Mouse (Mus musculus) large intestine, adult 2 months (tissue): Measurements from ENCODE around the gene Areg. TPM values are rescaled to one million over a fixed set of nuclear protein-coding genes. Genes with fewer than 3 reads are reported as not detected.

Experiments used
- DNase-seq: peaks from one replicate; pipeline ENCODE4 v3.0.0-alpha.2; 2012; ENCODE audit warnings: low read depth, low spot score
- WGBS: fragments of 180-500 bp; shearing (Covaris S2); methylation state at CpG from one replicate; pipeline ENCODE4 v1.1.7; 2018; 5-methylcytosine and 5-hydroxymethylcytosine counted together
- polyA plus RNA-seq: library from polyadenylated mRNA; depleted of rRNA; stranded (reverse); fragments of >200 nt; gene quantifications from 2 replicates; pipeline ENCODE4 v1.2.3, GENCODE M21; 2012; rRNA removed

Gene Areg
- polyA plus RNA-seq, 1 experiment = 2.0 TPM

DNA sequence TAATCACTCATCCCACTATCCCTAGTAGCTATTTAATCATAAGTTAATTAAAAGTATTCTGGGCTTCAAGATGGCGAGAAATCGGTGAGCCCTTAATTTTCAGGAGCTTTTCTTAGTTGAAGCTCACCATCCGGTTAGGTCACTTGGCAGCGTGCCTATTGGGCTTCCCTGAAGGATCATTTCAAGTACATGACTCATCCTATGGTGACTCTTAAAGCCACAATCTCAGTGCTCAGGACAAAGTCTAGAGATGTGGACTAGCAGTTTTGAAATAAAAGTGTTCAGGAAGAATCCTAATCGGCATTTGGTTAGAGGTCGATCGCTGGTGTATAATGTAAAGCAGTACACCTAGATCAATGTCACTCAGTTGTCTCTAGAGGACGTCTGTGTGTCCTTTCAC is 17.3 kb downstream of the Areg start:
- DNase-seq = peak; percentile 87
- 29% methylated on average over 8 of the region's 8 CpGs for WGBS

DNA sequence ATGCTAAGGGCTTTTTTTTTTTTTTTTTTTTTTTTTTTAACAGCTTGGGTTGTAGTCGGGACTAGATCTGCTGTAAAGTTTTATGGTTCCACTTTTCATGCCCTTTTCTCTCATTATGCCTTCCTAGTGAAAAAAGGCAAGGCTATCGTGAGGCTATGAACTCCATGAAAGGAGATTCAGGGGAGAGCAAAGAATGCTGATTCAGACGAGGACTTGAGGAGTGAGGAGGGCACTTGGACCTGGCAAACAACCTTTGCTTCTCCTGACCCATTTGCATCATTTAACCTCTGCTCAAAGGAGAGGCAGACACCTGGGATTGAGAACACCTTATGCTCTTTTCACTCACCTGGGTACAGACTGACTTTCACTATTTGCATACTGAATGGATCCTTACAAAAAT is 17.8 kb downstream of the Areg start:
- WGBS = 16% methylated on average over 3 of the region's 3 CpGs
- peak; percentile 57 for DNase-seq

DNA sequence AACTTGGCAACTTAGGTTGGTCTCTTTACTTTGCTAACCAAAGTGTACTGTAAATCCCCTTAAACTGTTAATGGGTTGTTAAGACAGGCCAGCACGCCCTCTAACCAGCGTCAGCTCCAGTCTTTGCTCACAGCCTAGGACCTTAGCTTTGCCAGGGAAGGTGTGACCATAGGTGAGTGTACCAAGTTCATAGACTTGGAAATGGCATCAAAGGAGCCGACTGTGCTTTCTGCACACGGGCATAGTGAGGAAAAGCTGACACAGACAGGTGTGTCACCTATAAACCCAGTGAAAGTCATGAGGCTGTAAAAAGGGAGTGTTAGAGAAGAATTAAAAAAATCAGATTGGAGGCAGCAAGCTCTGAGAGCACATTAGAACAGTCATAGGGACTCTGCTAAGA is 23.4 kb downstream of the Areg start:
- WGBS = 31% methylated on average over 4 of the region's 4 CpGs
- DNase-seq = peak; percentile 98

DNA sequence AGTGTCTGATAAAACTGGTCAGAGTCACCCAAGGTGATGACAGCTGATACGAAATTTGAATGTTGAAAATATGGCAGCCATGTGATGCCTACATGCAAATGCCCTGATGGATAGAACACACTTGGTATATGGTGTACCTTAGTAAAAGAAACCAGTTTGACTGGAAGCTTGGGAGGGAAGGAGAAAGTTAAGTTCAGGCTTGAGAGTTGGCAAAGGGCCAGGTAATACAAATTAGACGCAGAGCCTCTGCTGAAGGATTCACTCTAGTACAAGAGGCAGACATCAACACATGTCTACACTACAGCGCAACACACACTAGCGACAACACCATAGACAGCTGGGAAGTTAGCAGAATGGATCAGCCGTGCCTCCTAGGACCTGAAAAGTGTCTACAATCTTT is 27.2 kb downstream of the Areg start:
- 76% methylated on average over 5 of the region's 5 CpGs for WGBS
- no peak for DNase-seq

DNA sequence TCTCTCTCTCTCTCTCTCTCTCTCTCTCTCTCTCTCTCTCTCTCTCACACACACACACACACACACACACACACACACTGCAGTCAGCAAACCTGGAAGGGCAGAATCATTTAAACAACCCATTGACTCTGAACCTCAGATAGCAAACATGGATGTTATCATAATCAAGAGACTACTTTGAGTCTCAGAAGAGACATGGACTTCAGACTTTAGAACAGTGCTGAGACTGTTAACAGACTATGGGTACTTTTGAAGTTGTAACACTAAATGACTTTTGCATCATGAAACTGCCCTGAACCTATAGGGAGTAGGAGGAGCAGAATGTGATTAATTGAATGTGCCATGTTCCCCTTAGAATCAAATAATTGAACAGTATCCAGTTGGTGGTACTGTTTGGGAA is 37.0 kb downstream of the Areg start:
- DNase-seq = no peak

DNA sequence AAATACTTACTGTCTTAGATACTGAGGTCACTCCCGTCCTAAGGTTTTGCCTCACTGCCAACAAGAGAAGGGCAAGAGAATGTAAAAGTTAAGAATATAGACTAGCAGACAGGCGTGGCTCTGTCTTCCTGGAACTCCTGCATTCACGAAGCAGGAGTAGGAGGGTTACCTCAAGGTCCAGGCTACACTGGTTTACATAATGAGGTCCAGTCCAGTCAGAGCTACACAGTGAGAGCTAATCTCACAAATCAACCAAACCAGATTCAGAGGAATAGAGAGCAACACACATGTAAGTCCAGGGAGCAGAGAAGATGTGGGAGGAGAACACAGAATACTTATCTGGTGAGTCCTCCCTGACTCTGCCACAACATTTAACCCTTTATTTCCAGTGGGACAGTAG is 55.2 kb downstream of the Areg start:
- no peak for DNase-seq
- WGBS = 24% methylated on average over 3 of the region's 3 CpGs

Other genes with a start within 250 kb of the Areg start
- 1.3 and 2.8 TPM in 2 replicates for gene Cxcl1, start 248.4 kb upstream of the Areg start, polyA plus RNA-seq
- 0.50 and 1.8 TPM in 2 replicates for gene Cxcl2, start 235.7 kb upstream of the Areg start, polyA plus RNA-seq
- 12.7 and 19.5 TPM in 2 replicates for gene Mthfd2l, start 208.5 kb upstream of the Areg start, polyA plus RNA-seq
- 0.05 and 0.14 TPM in 2 replicates for gene Epgn, start 112.1 kb upstream of the Areg start, polyA plus RNA-seq
- 2.3 and 4.0 TPM in 2 replicates for gene Ereg, start 65.0 kb upstream of the Areg start, polyA plus RNA-seq